In genomic region chr15:78913632-78914090, GRCm38 (mm10) we compare ENCODE assay signal across 8 mouse cellular contexts. TPM values are rescaled to one million over a fixed set of nuclear protein-coding genes. Genes with fewer than 3 reads are reported as not detected.
DNase-seq lines count a peak whose midpoint lies in the region; ATAC-seq and TF ChIP-seq lines count a peak whose summit lies in the region.

TSS of gene Pdxp (plus strand) at chr15:78913919.

- peaks cover 48% of the 10 kb centered on the region for H3K36me3 ChIP-seq in lung, embryonic 14.5 days (ENCODE audit: insufficient read depth)

- peaks cover 11% of the 10 kb centered on the region; the same call in 1 of the 2 replicates for H3K4me1 ChIP-seq in lung, embryonic 14.5 days (ENCODE audit: insufficient read depth)
- peaks cover 29% of the 10 kb centered on the region for H3K4me1 ChIP-seq in olfactory bulb, adult 2 months (ENCODE audit: control insufficient read depth, insufficient read depth, low read length)

- no peaks in the 10 kb centered on the region for H3K9me3 ChIP-seq in lung, embryonic 14.5 days (ENCODE audit: low read depth, low read length)

- H3K9ac ChIP-seq in lung, embryonic 14.5 days = peak within 1 kb of the TSS; percentile 72

- peak; percentile 99 for TF ChIP-seq POLR2A in olfactory bulb, adult 2 months (IDR thresholded peaks at IDR 0.05; ENCODE audit: insufficient read depth, low read depth, low read length)

- peak; percentile 87 to 92 for ATAC-seq in hematopoietic stem cell, adult 5-6 weeks (replicated peaks in 1 of 2; ENCODE audit: insufficient read depth in 1 of 2, low FRiP score in 2 of 2, low TSS enrichment in 1 of 2, low read depth in 1 of 2, poor library complexity in 2 of 2, severe bottlenecking in 2 of 2)
- peak; percentile 94 for ATAC-seq in lung, embryonic 14.5 days (ENCODE audit: insufficient read depth)

- peak within 1 kb of the TSS; percentile 89 for H3K27ac ChIP-seq in lung, embryonic 14.5 days (ENCODE audit: low read depth)
- peak within 1 kb of the TSS; percentile 78 for H3K27ac ChIP-seq in olfactory bulb, adult 2 months (ENCODE audit: insufficient read depth, low read depth, low read length)

- no peaks in the 10 kb centered on the region for H3K27me3 ChIP-seq in lung, embryonic 14.5 days (ENCODE audit: insufficient read depth, low read length)

- peak; percentile 70 for DNase-seq in NIH3T3 (ENCODE audit: low read depth)
- DNase-seq in cerebellum, adult 9-10 months = peak; percentile 99
- DNase-seq in forelimb bud, embryonic 11.5 days (ENCODE audit: low read depth, low spot score) = peak; percentile 98
- DNase-seq in layer of hippocampus, adult 8-10 months (ENCODE audit: low spot score in 2 of 2) = peak; percentile 97 to 98
- DNase-seq in lung, embryonic 14.5 days = peak; percentile 99
- DNase-seq in thymus, adult 18-20 months = peak; percentile 96

- peak within 1 kb of the TSS; percentile 73 for H3K4me3 ChIP-seq in lung, embryonic 14.5 days (ENCODE audit: low read depth, low read length)
- peak within 1 kb of the TSS; percentile 69 for H3K4me3 ChIP-seq in olfactory bulb, adult 2 months (ENCODE audit: insufficient read depth, low read depth, low read length)

- H3K4me2 ChIP-seq in lung, embryonic 14.5 days = peak within 1 kb of the TSS; percentile 99

- under 1% methylated on average over 51 of the region's 51 CpGs for WGBS in lung, embryonic 14.5 days
- under 1% methylated on average over 51 of the region's 51 CpGs for WGBS in olfactory bulb, adult 2 months

- TF ChIP-seq CTCF in lung, embryonic 14.5 days (IDR thresholded peaks at IDR 0.05; ENCODE audit: low read depth) = no peak
- no peak for TF ChIP-seq CTCF in olfactory bulb, adult 2 months (IDR thresholded peaks at IDR 0.05; ENCODE audit: insufficient read depth, low read depth, low read length)

RNA-seq across cellular contexts. Expression of gene Pdxp, which starts in this region (rescaled TPM):
- 7.7 and 8.4 TPM in 2 replicates for total RNA-seq in hematopoietic stem cell, adult 5-6 weeks (2017)
- 100 to 1,000 TPM; 140 to 156 (median 148) TPM for total RNA-seq in layer of hippocampus, adult 8-10 months (2022)
- 17.9 and 21.9 TPM in 2 replicates for polyA plus RNA-seq in lung, embryonic 14.5 days (2014; fragmentation: Nextera tagmentation; extraction: Ambion mirVana)
- polyA plus RNA-seq in olfactory bulb, adult 2 months (2012; ENCODE audit: insufficient read depth, insufficient read length, low replicate concordance, missing spikeins) = not detected in 2 replicates

Comparison
In these comparisons a context has a peak if more than half of its experiments do, and no peak if none do; other contexts are left out.
1. Peak in every context shown above with its lines: DNase-seq, ATAC-seq, H3K4me3 ChIP-seq and H3K27ac ChIP-seq.
2. RNA of gene Pdxp (total RNA-seq): 140 to 156 TPM in layer of hippocampus, adult 8-10 months; 7.7 to 8.4 TPM in hematopoietic stem cell, adult 5-6 weeks; every median in the first group is over 10 times any median in the second.
3. RNA of gene Pdxp (polyA plus RNA-seq): 17.9 to 21.9 TPM in lung, embryonic 14.5 days; not detected in olfactory bulb, adult 2 months; every median in the first group is over 10 times any median in the second.